Mouse (Mus musculus): ENCODE results near the gene Vrk2. TPM values are rescaled to one million over a fixed set of nuclear protein-coding genes. Genes with fewer than 3 reads are reported as not detected.

The Vrk2 gene
- 2.0 and 2.7 TPM in 2 replicates for polyA plus RNA-seq (2015; fragmentation: Nextera tagmentation; extraction: Ambion mirVana)

- Histone ChIP-seq H3K9ac (peak within 1 kb of the TSS; percentile 54), H3K9me3 (no peaks in the 10 kb centered on the region), H3K4me3 (peak within 1 kb of the TSS; percentile 59), H3K4me2 (peak within 1 kb of the TSS; percentile 93), H3K27me3 (replicated peaks) (0 out of 2 replicates have a peak, but pooled peaks cover 5% of the 10 kb centered on the region), H3K36me3 (replicated peaks) (no peaks in the 10 kb centered on the region), H3K4me1 (peaks cover 15% of the 10 kb centered on the region), H3K27ac (peak within 1 kb of the TSS; percentile 34; the same call in 1 of the 2 replicates)
- peak; percentile 98 for ATAC-seq (replicated peaks)
- WGBS: 1% methylated on average over 51 of the region's 60 CpGs
Measured at GRCm38 (mm10) chr11:26593061-26594059, at the start of gene Vrk2, which contains the start of gene Gm6899. TSS of gene Vrk2 (minus strand) at chr11:26593999. TSS of gene Gm6899 (plus strand) at chr11:26593241.

GRCm38 (mm10) chr11:26642141-26642540, 48.3 kb upstream of the Vrk2 start:
- ATAC-seq (replicated peaks): no peak
- Histone ChIP-seq H3K4me1 (no peaks in the 10 kb centered on the region), H3K27me3 (replicated peaks) (no peaks in the 10 kb centered on the region), H3K27ac (no peak overlapping the region), H3K4me2 (no peak overlapping the region), H3K9me3 (no peaks in the 10 kb centered on the region), H3K4me3 (no peak overlapping the region), H3K36me3 (replicated peaks) (no peaks in the 10 kb centered on the region), H3K9ac (no peak overlapping the region)
- WGBS: 100% methylated on average over 1 of the region's 1 CpGs

- no peaks in the 10 kb centered on the region for H3K9me3 ChIP-seq
- H3K9ac ChIP-seq: no peak overlapping the region
- 77% methylated on average over 8 of the region's 8 CpGs for WGBS
- H3K27ac ChIP-seq: no peak overlapping the region
- ATAC-seq (replicated peaks): no peak
- no peak overlapping the region for H3K4me3 ChIP-seq
- H3K36me3 ChIP-seq (replicated peaks): no peaks in the 10 kb centered on the region
- no peak overlapping the region for H3K4me2 ChIP-seq
- no peaks in the 10 kb centered on the region for H3K4me1 ChIP-seq
- no peaks in the 10 kb centered on the region for H3K27me3 ChIP-seq (replicated peaks)
Measured at GRCm38 (mm10) chr11:26640314-26640785, 46.6 kb upstream of the Vrk2 start.

GRCm38 (mm10) chr11:26636239-26636638, 42.4 kb upstream of the Vrk2 start:
- Histone ChIP-seq H3K27me3 (replicated peaks) (no peaks in the 10 kb centered on the region), H3K9ac (no peak overlapping the region), H3K36me3 (replicated peaks) (no peaks in the 10 kb centered on the region), H3K4me2 (no peak overlapping the region), H3K9me3 (no peaks in the 10 kb centered on the region), H3K27ac (no peak overlapping the region), H3K4me1 (no peaks in the 10 kb centered on the region), H3K4me3 (no peak overlapping the region)
- 87% methylated on average over 1 of the region's 1 CpGs for WGBS
- ATAC-seq (replicated peaks): no peak

GRCm38 (mm10) chr11:26622727-26623126, 28.9 kb upstream of the Vrk2 start:
- H3K4me1 ChIP-seq: no peaks in the 10 kb centered on the region
- H3K4me3 ChIP-seq: no peak overlapping the region
- no peak for ATAC-seq (replicated peaks)
- no peak overlapping the region for H3K9ac ChIP-seq
- H3K27me3 ChIP-seq (replicated peaks): no peaks in the 10 kb centered on the region
- no peaks in the 10 kb centered on the region for H3K9me3 ChIP-seq
- H3K4me2 ChIP-seq: no peak overlapping the region
- 87% methylated on average over 5 of the region's 5 CpGs for whole genome bisulfite sequencing
- H3K36me3 ChIP-seq (replicated peaks): no peaks in the 10 kb centered on the region
- H3K27ac ChIP-seq: no peak overlapping the region

- Histone ChIP-seq H3K4me2 (no peak overlapping the region), H3K4me1 (no peaks in the 10 kb centered on the region), H3K27me3 (replicated peaks) (no peaks in the 10 kb centered on the region), H3K9me3 (no peaks in the 10 kb centered on the region), H3K4me3 (no peak overlapping the region), H3K27ac (no peak overlapping the region), H3K9ac (no peak overlapping the region), H3K36me3 (replicated peaks) (no peaks in the 10 kb centered on the region)
- 94% methylated on average over 2 of the region's 2 CpGs for WGBS
- no peak for ATAC-seq (replicated peaks)
Measured at GRCm38 (mm10) chr11:26618475-26619223, 24.9 kb upstream of the Vrk2 start.

- no peak for ATAC-seq (replicated peaks)
- no peak overlapping the region for H3K4me2 ChIP-seq
- no peak overlapping the region for H3K4me3 ChIP-seq
- H3K27me3 ChIP-seq (replicated peaks): no peaks in the 10 kb centered on the region
- H3K4me1 ChIP-seq: no peaks in the 10 kb centered on the region
- no peaks in the 10 kb centered on the region for H3K36me3 ChIP-seq (replicated peaks)
- WGBS: 70% methylated on average over 10 of the region's 10 CpGs
- H3K9me3 ChIP-seq: no peaks in the 10 kb centered on the region
- H3K27ac ChIP-seq: no peak overlapping the region
- no peak overlapping the region for H3K9ac ChIP-seq
Measured at GRCm38 (mm10) chr11:26608795-26609194, 15.0 kb upstream of the Vrk2 start.

GRCm38 (mm10) chr11:26604061-26604655, 10.4 kb upstream of the Vrk2 start:
- Histone ChIP-seq H3K4me3 (no peak overlapping the region), H3K27me3 (replicated peaks) (no peaks in the 10 kb centered on the region), H3K4me2 (no peak overlapping the region), H3K9me3 (no peaks in the 10 kb centered on the region), H3K9ac (no peak overlapping the region), H3K27ac (no peak overlapping the region), H3K36me3 (replicated peaks) (no peaks in the 10 kb centered on the region), H3K4me1 (no peaks in the 10 kb centered on the region)
- WGBS: 90% methylated on average over 1 of the region's 1 CpGs
- no peak for ATAC-seq (replicated peaks)

GRCm38 (mm10) chr11:26601571-26602175, 7.9 kb upstream of the Vrk2 start:
- H3K36me3 ChIP-seq (replicated peaks): no peaks in the 10 kb centered on the region
- H3K4me1 ChIP-seq: no peaks in the 10 kb centered on the region
- no peak overlapping the region for H3K9ac ChIP-seq
- 89% methylated on average over 2 of the region's 2 CpGs for WGBS
- no peak overlapping the region for H3K4me2 ChIP-seq
- no peaks in the 10 kb centered on the region for H3K27me3 ChIP-seq (replicated peaks)
- H3K4me3 ChIP-seq: no peak overlapping the region
- no peaks in the 10 kb centered on the region for H3K9me3 ChIP-seq
- ATAC-seq (replicated peaks): no peak
- no peak overlapping the region for H3K27ac ChIP-seq

- Histone ChIP-seq H3K27me3 (replicated peaks) (no peaks in the 10 kb centered on the region), H3K4me1 (no peaks in the 10 kb centered on the region), H3K9me3 (no peaks in the 10 kb centered on the region), H3K9ac (no peak overlapping the region), H3K27ac (no peak overlapping the region), H3K36me3 (replicated peaks) (no peaks in the 10 kb centered on the region), H3K4me3 (no peak overlapping the region), H3K4me2 (no peak overlapping the region)
- 90% methylated on average over 4 of the region's 4 CpGs for WGBS
- no peak for ATAC-seq (replicated peaks)
Measured at GRCm38 (mm10) chr11:26600692-26601091, 6.9 kb upstream of the Vrk2 start.

- no peak overlapping the region for H3K9ac ChIP-seq
- H3K4me3 ChIP-seq: no peak overlapping the region
- no peaks in the 10 kb centered on the region for H3K9me3 ChIP-seq
- H3K36me3 ChIP-seq (replicated peaks): no peaks in the 10 kb centered on the region
- H3K27ac ChIP-seq: no peak overlapping the region
- H3K4me1 ChIP-seq: no peaks in the 10 kb centered on the region
- ATAC-seq (replicated peaks): no peak
- H3K4me2 ChIP-seq: no peak overlapping the region
- 74% methylated on average over 1 of the region's 1 CpGs for WGBS
- no peaks in the 10 kb centered on the region for H3K27me3 ChIP-seq (replicated peaks)
Measured at GRCm38 (mm10) chr11:26598876-26599275, 5.1 kb upstream of the Vrk2 start.
